11 mouse cellular contexts compared by ENCODE assay signal in genomic region chr6:99260941-99261736, GRCm38 (mm10).
DNase-seq lines count a peak whose midpoint lies in the region; ATAC-seq and TF ChIP-seq lines count a peak whose summit lies in the region.
"Had no signal": no experiment of that assay in that cellular context is flagged by ENCODE, and none has a peak within 500 bp of the region (broad histone marks: within the 10 kb centered on the region; RNA-seq: fewer than 3 reads in every experiment).

No protein-coding gene starts in this region.

- no peak for DNase-seq in layer of hippocampus, adult 2 months (ENCODE audit: low spot score in 2 of 2)
- DNase-seq in layer of hippocampus, adult 9-10 months (ENCODE audit: low spot score): no peak
- peak; percentile 70 for DNase-seq in B cell, adult 2 months
- DNase-seq in left cerebral cortex, postnatal 25 days (ENCODE audit: low spot score in 2 of 2): no peak
- DNase-seq in cerebellum, postnatal 4 days (ENCODE audit: low spot score in 2 of 2): no peak
- no peak for DNase-seq in kidney, adult 8-10 months

- peak; percentile 24 for ATAC-seq in common myeloid progenitor, adult 5-6 weeks (replicated peaks; ENCODE audit: low read depth, poor library complexity, severe bottlenecking)
- peak; percentile 28; the same call in 1 of the 2 replicates for ATAC-seq in monocyte, adult 5-6 weeks (replicated peaks; ENCODE audit: insufficient number of reproducible peaks, low FRiP score, low TSS enrichment, poor library complexity, severe bottlenecking)

- no peak overlapping the region for H3K27ac ChIP-seq in layer of hippocampus, adult 2 months
- H3K27ac ChIP-seq: limb, embryonic 12.5 days; neural tube, embryonic 15.5 days had no signal

- TF ChIP-seq CTCF in layer of hippocampus, adult 2 months (conservative IDR thresholded peaks at IDR 0.05): 0 out of 2 replicates have a peak, but pooled peaks have one; percentile 5

- H3K4me3 ChIP-seq in layer of hippocampus, adult 2 months: no peak overlapping the region
- H3K4me3 ChIP-seq: heart, embryonic 12.5 days; limb, embryonic 12.5 days; neural tube, embryonic 15.5 days had no signal

- intact Hi-C loops in left cerebral cortex, postnatal 25 days (cut with DNase I): no loop called here

Comparison
In these comparisons a context has a peak if more than half of its experiments do, and no peak if none do; other contexts are left out.
1. DNase-seq: peak in B cell, adult 2 months (2 of 2); none in layer of hippocampus, adult 2 months (0 of 2), layer of hippocampus, adult 9-10 months (single experiment), left cerebral cortex, postnatal 25 days (0 of 2), cerebellum, postnatal 4 days (0 of 2) and kidney, adult 8-10 months (0 of 2).